Mouse (Mus musculus): ENCODE results near the gene Opa3.

GRCm38 (mm10) chr7:19234652-19235051 is 6.5 kb downstream of the Opa3 start:
- TF ChIP-seq CTCF (IDR thresholded peaks at IDR 0.05; ENCODE audit: control insufficient read depth, insufficient read depth, insufficient read length) (no peak), MYOD1 (IDR thresholded peaks at IDR 0.05; ENCODE audit: control insufficient read depth, insufficient read length, low read depth) (peak; percentile 85), USF1 (IDR thresholded peaks at IDR 0.05; ENCODE audit: low read depth) (no peak)
